Mouse (Mus musculus) intestine, embryonic 14.5 days (tissue): ENCODE data around the gene Slco4a1. TPM values are rescaled to one million over a fixed set of nuclear protein-coding genes. Genes with fewer than 3 reads are reported as not detected.
A peak's percentile ranks its signal among the peaks of the same experiment; 100 is the strongest.

Experiments
- ATAC-seq: fragments of 200-750 bp; cut with Nextera tagmentation; replicated peaks from 2 replicates; pipeline ENCODE4 v1.8.0; 2017; ENCODE audit warnings: low read depth, moderate number of reproducible peaks, moderate TSS enrichment, moderate library complexity; ENCODE audit not compliant: low FRiP score, low TSS enrichment
- DNase-seq: peaks from one replicate; pipeline ENCODE4 v3.0.0-alpha.2; 2018; ENCODE audit warnings: low spot score
- H3K27ac ChIP-seq: fragments of 300-500 bp; sonication (generic); 2 replicates; pipeline ENCODE4 v1.5.1; 2014; ENCODE audit warnings: low read depth, mild to moderate bottlenecking, control low read depth
- H3K27me3 ChIP-seq: fragments of 300-500 bp; sonication (generic); replicated peaks from 2 replicates; pipeline ENCODE4 v1.6.1; 2014; ENCODE audit warnings: low read length, control low read depth; ENCODE audit not compliant: control insufficient read depth, insufficient read depth
- H3K36me3 ChIP-seq: fragments of 300-500 bp; sonication (generic); 2 replicates; pipeline ENCODE4 v1.6.1; 2014; ENCODE audit warnings: low read length, control low read depth; ENCODE audit not compliant: control insufficient read depth, insufficient read depth
- H3K4me1 ChIP-seq: fragments of 300-500 bp; sonication (generic); replicated peaks from 2 replicates; pipeline ENCODE4 v1.6.1; 2014; ENCODE audit warnings: low read length, control low read depth, mixed read lengths; ENCODE audit not compliant: control insufficient read depth, insufficient read depth
- H3K4me2 ChIP-seq: fragments of 300-500 bp; sonication (generic); 2 replicates; pipeline ENCODE4 v1.6.1; 2014; ENCODE audit warnings: low read length
- H3K4me3 ChIP-seq: fragments of 300-500 bp; sonication (generic); 2 replicates; pipeline ENCODE4 v1.5.1; 2014; ENCODE audit warnings: low read depth, low read length, control low read depth, mixed read lengths
- H3K9ac ChIP-seq: fragments of 300-500 bp; sonication (generic); 2 replicates; pipeline ENCODE4 v1.6.1; 2014; ENCODE audit warnings: mild to moderate bottlenecking, low read length
- H3K9me3 ChIP-seq: fragments of 300-500 bp; sonication (generic); 2 replicates; pipeline ENCODE4 v1.6.1; 2016; ENCODE audit warnings: low read length, control low read depth; ENCODE audit not compliant: control insufficient read depth
- WGBS: fragments of 180-500 bp; shearing (Covaris S2); extraction: QIAGEN DNeasy Blood & Tissue Kit; methylation state at CpG from one replicate; pipeline ENCODE4 v1.1.7; 2014; 5-methylcytosine and 5-hydroxymethylcytosine counted together
- polyA plus RNA-seq: library from polyadenylated mRNA; unstranded; fragments of >200 nt; fragmentation: Nextera tagmentation; extraction: Ambion mirVana; gene quantifications from 2 replicates; pipeline ENCODE4 v1.2.1, GENCODE M21; 2014

Gene Slco4a1
- polyA plus RNA-seq, 1 experiment from 2014 or later: 2.3 TPM

GRCm38 (mm10) chr2:180440596-180441332 is 15.3 kb upstream of the Slco4a1 start:
- DNase-seq: no peak

GRCm38 (mm10) chr2:180442061-180442460 is 14.0 kb upstream of the Slco4a1 start:
- H3K4me2 ChIP-seq: no peak overlapping the region
- H3K27ac ChIP-seq: no peak overlapping the region
- no peak overlapping the region for H3K4me3 ChIP-seq
- H3K4me1 ChIP-seq: no peaks in the 10 kb centered on the region; the same call in 1 of the 2 replicates
- WGBS: 61% methylated on average over 5 of the region's 5 CpGs
- no peaks in the 10 kb centered on the region for H3K9me3 ChIP-seq
- no peak for DNase-seq
- H3K36me3 ChIP-seq: no peaks in the 10 kb centered on the region
- H3K27me3 ChIP-seq: no peaks in the 10 kb centered on the region
- H3K9ac ChIP-seq: no peak overlapping the region
- no peak for ATAC-seq

More at GRCm38 (mm10) chr2:180440596-180441332, 15.3 kb upstream of the Slco4a1 start:
- no peaks in the 10 kb centered on the region for H3K36me3 ChIP-seq
- no peak overlapping the region for H3K4me2 ChIP-seq
- no peaks in the 10 kb centered on the region; the same call in 1 of the 2 replicates for H3K4me1 ChIP-seq
- H3K9ac ChIP-seq: no peak overlapping the region
- no peaks in the 10 kb centered on the region for H3K9me3 ChIP-seq
- no peak for ATAC-seq
- no peak overlapping the region for H3K4me3 ChIP-seq
- H3K27ac ChIP-seq: no peak overlapping the region
- H3K27me3 ChIP-seq: no peaks in the 10 kb centered on the region
- WGBS: 53% methylated on average over 9 of the region's 9 CpGs

- no peaks in the 10 kb centered on the region; the same call in 1 of the 2 replicates for H3K4me1 ChIP-seq
- H3K9ac ChIP-seq: no peak overlapping the region
- no peak overlapping the region for H3K4me3 ChIP-seq
- DNase-seq (no peak), ATAC-seq (no peak)
- H3K36me3 ChIP-seq: no peaks in the 10 kb centered on the region
- H3K4me2 ChIP-seq: no peak overlapping the region
- no peak overlapping the region for H3K27ac ChIP-seq
- WGBS: 41% methylated on average over 7 of the region's 7 CpGs
- no peaks in the 10 kb centered on the region for H3K9me3 ChIP-seq
- H3K27me3 ChIP-seq: no peaks in the 10 kb centered on the region
These were observed 12.2 kb upstream of the Slco4a1 start for GRCm38 (mm10) chr2:180443861-180444260.

GRCm38 (mm10) chr2:180444957-180445785 is 10.9 kb upstream of the Slco4a1 start:
- WGBS: 35% methylated on average over 8 of the region's 9 CpGs
- H3K9ac ChIP-seq: no peak overlapping the region

GRCm38 (mm10) chr2:180445962-180446361 is 10.1 kb upstream of the Slco4a1 start:
- ATAC-seq: no peak
- H3K4me1 ChIP-seq: no peaks in the 10 kb centered on the region; the same call in 1 of the 2 replicates
- no peak overlapping the region for H3K4me2 ChIP-seq
- no peaks in the 10 kb centered on the region for H3K9me3 ChIP-seq
- H3K9ac ChIP-seq: no peak overlapping the region
- H3K27ac ChIP-seq: no peak overlapping the region
- 89% methylated on average over 1 of the region's 1 CpGs for WGBS
- no peaks in the 10 kb centered on the region for H3K36me3 ChIP-seq
- DNase-seq: no peak
- no peak overlapping the region for H3K4me3 ChIP-seq
- H3K27me3 ChIP-seq: no peaks in the 10 kb centered on the region

More at GRCm38 (mm10) chr2:180444957-180445785, 10.9 kb upstream of the Slco4a1 start:
- Histone ChIP-seq H3K4me1 (no peaks in the 10 kb centered on the region; the same call in 1 of the 2 replicates), H3K27me3 (no peaks in the 10 kb centered on the region), H3K4me3 (no peak overlapping the region), H3K9me3 (no peaks in the 10 kb centered on the region), H3K27ac (no peak overlapping the region), H3K36me3 (no peaks in the 10 kb centered on the region), H3K4me2 (no peak overlapping the region)
- no peak for ATAC-seq
- DNase-seq: no peak

- H3K27ac ChIP-seq: no peak overlapping the region
- no peaks in the 10 kb centered on the region; the same call in 1 of the 2 replicates for H3K4me1 ChIP-seq
- no peak overlapping the region for H3K4me3 ChIP-seq
- no peak for DNase-seq
- ATAC-seq: no peak
- H3K27me3 ChIP-seq: no peaks in the 10 kb centered on the region
- 60% methylated on average over 5 of the region's 5 CpGs for WGBS
- no peak overlapping the region for H3K9ac ChIP-seq
- no peaks in the 10 kb centered on the region for H3K36me3 ChIP-seq
- H3K9me3 ChIP-seq: no peaks in the 10 kb centered on the region
- H3K4me2 ChIP-seq: no peak overlapping the region
These were observed 7.0 kb upstream of the Slco4a1 start for GRCm38 (mm10) chr2:180449007-180449406.

- WGBS: 82% methylated on average over 5 of the region's 5 CpGs
- Histone ChIP-seq H3K4me3 (no peak overlapping the region), H3K9me3 (no peaks in the 10 kb centered on the region), H3K9ac (no peak overlapping the region), H3K27me3 (peaks cover 6% of the 10 kb centered on the region), H3K4me1 (no peaks in the 10 kb centered on the region), H3K4me2 (no peak overlapping the region), H3K36me3 (no peaks in the 10 kb centered on the region), H3K27ac (no peak overlapping the region)
- no peak for DNase-seq
- ATAC-seq: no peak
These were observed 5.5 kb upstream of the Slco4a1 start for GRCm38 (mm10) chr2:180450529-180450928.

- ATAC-seq: peak; percentile 28
- peaks cover 36% of the 10 kb centered on the region for H3K27me3 ChIP-seq
These were observed 660 bp downstream of the Slco4a1 start for GRCm38 (mm10) chr2:180456705-180457104.

More at GRCm38 (mm10) chr2:180456705-180457104, 660 bp downstream of the Slco4a1 start:
- Histone ChIP-seq H3K9me3 (no peaks in the 10 kb centered on the region), H3K4me1 (0 out of 2 replicates have a peak, but pooled peaks cover 6% of the 10 kb centered on the region), H3K27ac (no peak overlapping the region), H3K9ac (no peak overlapping the region), H3K4me3 (peak overlapping the region; percentile 37), H3K4me2 (peak overlapping the region; percentile 62), H3K36me3 (no peaks in the 10 kb centered on the region)
- WGBS: 1% methylated on average over 27 of the region's 28 CpGs
- peak; percentile 70 for DNase-seq
